Mouse (Mus musculus): ENCODE measurements at regions not wholly inside any gene's neighbourhood (a gene's known extent, or its start where the extent isn't known, plus 50 kb on each side); places are given as distances from the start of the nearest gene placed in this dataset.

- Histone ChIP-seq H3K36me3 (replicated peaks) (no peaks in the 10 kb centered on the region), H3K9me3 (replicated peaks) (no peaks in the 10 kb centered on the region), H3K4me1 (ENCODE audit: insufficient read depth, low read depth, low read length) (no peaks in the 10 kb centered on the region), H3K4me3 (ENCODE audit: low read depth, low read length) (no peak overlapping the region), H3K27me3 (ENCODE audit: insufficient read depth, low read length) (no peaks in the 10 kb centered on the region)
- no peak for TF ChIP-seq GATA1 (IDR thresholded peaks at IDR 0.05; ENCODE audit: borderline replicate concordance, low read length)
- DNase-seq (ENCODE audit: low spot score) (no peak), ATAC-seq (ENCODE audit: extremely low read depth, insufficient number of reproducible peaks, low FRiP score, poor library complexity, severe bottlenecking) (no peak)
These were observed 157.4 kb upstream of the Slc30a5 start for GRCm38 (mm10) chr13:100990646-100991045.

- TF ChIP-seq POLR2AphosphoS5 (IDR thresholded peaks at IDR 0.05; ENCODE audit: insufficient replicate concordance, low read depth, low read length) (no peak), CTCF (IDR thresholded peaks at IDR 0.05; ENCODE audit: low read depth, low read length) (no peak), TAL1 (conservative IDR thresholded peaks at IDR 0.05; ENCODE audit: low read depth, low read length) (no peak), GATA2 (IDR thresholded peaks at IDR 0.05; ENCODE audit: borderline replicate concordance, low read depth, low read length) (no peak), GATA1 (IDR thresholded peaks at IDR 0.05; ENCODE audit: borderline replicate concordance, low read length) (no peak)
These were observed 155.7 kb upstream of the Slc30a5 start for GRCm38 (mm10) chr13:100988671-100989531.

GRCm38 (mm10) chr13:100988116-100988515 lies 154.9 kb upstream of the Slc30a5 start:
- DNase-seq (ENCODE audit: low spot score) (no peak), ATAC-seq (ENCODE audit: extremely low read depth, insufficient number of reproducible peaks, low FRiP score, poor library complexity, severe bottlenecking) (no peak)
- H3K4me1 ChIP-seq (ENCODE audit: insufficient read depth, low read depth, low read length): no peaks in the 10 kb centered on the region
- H3K27me3 ChIP-seq (ENCODE audit: insufficient read depth, low read length): no peaks in the 10 kb centered on the region
- H3K36me3 ChIP-seq (replicated peaks): no peaks in the 10 kb centered on the region
- no peak overlapping the region for H3K4me3 ChIP-seq (ENCODE audit: low read depth, low read length)
- H3K9me3 ChIP-seq (replicated peaks): no peaks in the 10 kb centered on the region
- TF ChIP-seq POLR2AphosphoS5 (IDR thresholded peaks at IDR 0.05; ENCODE audit: insufficient replicate concordance, low read depth, low read length): no peak
- no peak for TF ChIP-seq TAL1 (conservative IDR thresholded peaks at IDR 0.05; ENCODE audit: low read depth, low read length)
- no peak for TF ChIP-seq GATA1 (IDR thresholded peaks at IDR 0.05; ENCODE audit: borderline replicate concordance, low read length)
- no peak for TF ChIP-seq CTCF (IDR thresholded peaks at IDR 0.05; ENCODE audit: low read depth, low read length)
- TF ChIP-seq GATA2 (IDR thresholded peaks at IDR 0.05; ENCODE audit: borderline replicate concordance, low read depth, low read length): no peak

More at GRCm38 (mm10) chr13:100988671-100989531, 155.7 kb upstream of the Slc30a5 start:
- no peaks in the 10 kb centered on the region for H3K9me3 ChIP-seq (replicated peaks)
- DNase-seq (ENCODE audit: low spot score) (no peak), ATAC-seq (ENCODE audit: extremely low read depth, insufficient number of reproducible peaks, low FRiP score, poor library complexity, severe bottlenecking) (no peak)
- no peaks in the 10 kb centered on the region for H3K27me3 ChIP-seq (ENCODE audit: insufficient read depth, low read length)
- H3K4me1 ChIP-seq (ENCODE audit: insufficient read depth, low read depth, low read length): no peaks in the 10 kb centered on the region
- H3K4me3 ChIP-seq (ENCODE audit: low read depth, low read length): no peak overlapping the region
- H3K36me3 ChIP-seq (replicated peaks): no peaks in the 10 kb centered on the region

GRCm38 (mm10) chr13:100975741-100976140 lies 142.5 kb upstream of the Slc30a5 start:
- Histone ChIP-seq H3K4me3 (ENCODE audit: low read depth, low read length) (no peak overlapping the region), H3K36me3 (replicated peaks) (no peaks in the 10 kb centered on the region), H3K4me1 (ENCODE audit: insufficient read depth, low read depth, low read length) (no peaks in the 10 kb centered on the region), H3K27me3 (ENCODE audit: insufficient read depth, low read length) (peaks cover 2% of the 10 kb centered on the region; the same call in 1 of the 2 replicates), H3K9me3 (replicated peaks) (no peaks in the 10 kb centered on the region)
- ATAC-seq (ENCODE audit: extremely low read depth, insufficient number of reproducible peaks, low FRiP score, poor library complexity, severe bottlenecking) (no peak), DNase-seq (ENCODE audit: low spot score) (no peak)
- TF ChIP-seq POLR2AphosphoS5 (IDR thresholded peaks at IDR 0.05; ENCODE audit: insufficient replicate concordance, low read depth, low read length) (no peak), GATA1 (IDR thresholded peaks at IDR 0.05; ENCODE audit: borderline replicate concordance, low read length) (no peak), TAL1 (conservative IDR thresholded peaks at IDR 0.05; ENCODE audit: low read depth, low read length) (no peak), CTCF (IDR thresholded peaks at IDR 0.05; ENCODE audit: low read depth, low read length) (no peak), GATA2 (IDR thresholded peaks at IDR 0.05; ENCODE audit: borderline replicate concordance, low read depth, low read length) (no peak)

- Histone ChIP-seq H3K36me3 (replicated peaks) (no peaks in the 10 kb centered on the region), H3K4me3 (ENCODE audit: low read depth, low read length) (no peak overlapping the region), H3K9me3 (replicated peaks) (no peaks in the 10 kb centered on the region), H3K4me1 (ENCODE audit: insufficient read depth, low read depth, low read length) (no peaks in the 10 kb centered on the region), H3K27me3 (ENCODE audit: insufficient read depth, low read length) (no peaks in the 10 kb centered on the region)
- DNase-seq (ENCODE audit: low spot score): no peak
- ATAC-seq (ENCODE audit: extremely low read depth, insufficient number of reproducible peaks, low FRiP score, poor library complexity, severe bottlenecking): no peak
- TF ChIP-seq GATA1 (IDR thresholded peaks at IDR 0.05; ENCODE audit: borderline replicate concordance, low read length) (no peak), GATA2 (IDR thresholded peaks at IDR 0.05; ENCODE audit: borderline replicate concordance, low read depth, low read length) (no peak), POLR2AphosphoS5 (IDR thresholded peaks at IDR 0.05; ENCODE audit: insufficient replicate concordance, low read depth, low read length) (no peak), CTCF (IDR thresholded peaks at IDR 0.05; ENCODE audit: low read depth, low read length) (no peak), TAL1 (conservative IDR thresholded peaks at IDR 0.05; ENCODE audit: low read depth, low read length) (no peak)
These were observed 138.1 kb upstream of the Slc30a5 start for GRCm38 (mm10) chr13:100971080-100972017.

Data from G1E (cell line).